Mouse (Mus musculus): Measurements from ENCODE around the gene Galk2. TPM values are rescaled to one million over a fixed set of nuclear protein-coding genes. Genes with fewer than 3 reads are reported as not detected.

The Galk2 gene
- 38.5 and 53.4 TPM in 2 replicates for total RNA-seq (2017)

GRCm38 (mm10) chr2:125858521-125859280 lies at the start of gene Galk2, which contains the start of gene Cops2:
TSS of gene Galk2 (plus strand) at chr2:125859109.
TSS of gene Cops2 (minus strand) at chr2:125859139.
- ATAC-seq (replicated peaks in 1 of 2; ENCODE audit: insufficient read depth in 1 of 2, low FRiP score in 2 of 2, low TSS enrichment in 1 of 2, low read depth in 1 of 2, poor library complexity in 2 of 2, severe bottlenecking in 2 of 2) = peak; percentile 99

DNA sequence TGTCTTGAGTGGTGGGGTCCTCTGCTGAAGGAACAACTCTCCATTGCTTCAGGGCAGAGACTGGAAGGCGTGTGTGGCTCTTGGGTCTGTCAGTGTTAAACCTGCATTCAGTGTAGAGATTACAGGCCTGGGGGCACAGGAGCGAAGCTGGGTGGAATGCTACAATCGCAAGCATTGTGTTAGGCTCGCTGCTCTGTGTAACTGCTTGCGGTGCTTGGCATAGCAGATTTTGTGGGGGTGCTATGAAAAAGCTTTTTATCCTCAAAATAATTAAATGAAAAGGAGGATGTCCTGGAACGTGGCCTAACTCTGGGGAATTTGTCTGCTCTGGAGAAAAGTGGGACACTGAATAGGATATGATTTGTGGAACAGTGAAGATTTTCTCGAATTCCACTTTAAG lies 49.4 kb upstream of the Galk2 start:
- ATAC-seq (replicated peaks in 1 of 2; ENCODE audit: insufficient read depth in 1 of 2, low FRiP score in 2 of 2, low TSS enrichment in 1 of 2, low read depth in 1 of 2, poor library complexity in 2 of 2, severe bottlenecking in 2 of 2) = no peak

DNA sequence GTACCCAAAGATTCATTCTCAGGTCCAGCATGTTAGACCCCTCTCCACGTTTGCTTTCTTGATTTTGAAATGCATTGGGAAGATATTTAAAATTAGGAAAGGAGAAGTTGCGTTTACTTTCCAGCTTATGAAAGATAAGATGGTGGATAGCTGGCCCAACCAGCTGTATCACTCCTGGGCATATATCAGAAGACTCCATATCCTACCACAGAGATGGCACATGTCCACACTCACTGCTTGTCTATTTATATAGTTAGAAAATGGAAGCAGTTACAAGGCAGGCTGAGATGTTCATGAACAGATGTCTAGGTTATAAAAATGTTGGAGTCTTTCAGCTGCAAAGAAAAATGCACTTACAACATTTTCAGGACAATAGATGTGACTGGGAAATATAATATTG lies 47.6 kb upstream of the Galk2 start:
- no peak for ATAC-seq (replicated peaks in 1 of 2; ENCODE audit: insufficient read depth in 1 of 2, low FRiP score in 2 of 2, low TSS enrichment in 1 of 2, low read depth in 1 of 2, poor library complexity in 2 of 2, severe bottlenecking in 2 of 2)

GRCm38 (mm10) chr2:125813972-125814595 lies 44.8 kb upstream of the Galk2 start:
- no peak for ATAC-seq (replicated peaks in 1 of 2; ENCODE audit: insufficient read depth in 1 of 2, low FRiP score in 2 of 2, low TSS enrichment in 1 of 2, low read depth in 1 of 2, poor library complexity in 2 of 2, severe bottlenecking in 2 of 2)

- no peak for ATAC-seq (replicated peaks in 1 of 2; ENCODE audit: insufficient read depth in 1 of 2, low FRiP score in 2 of 2, low TSS enrichment in 1 of 2, low read depth in 1 of 2, poor library complexity in 2 of 2, severe bottlenecking in 2 of 2)
These were observed 38.5 kb upstream of the Galk2 start for GRCm38 (mm10) chr2:125820397-125820796.

GRCm38 (mm10) chr2:125826201-125826600 lies 32.7 kb upstream of the Galk2 start:
- no peak for ATAC-seq (replicated peaks in 1 of 2; ENCODE audit: insufficient read depth in 1 of 2, low FRiP score in 2 of 2, low TSS enrichment in 1 of 2, low read depth in 1 of 2, poor library complexity in 2 of 2, severe bottlenecking in 2 of 2)

GRCm38 (mm10) chr2:125827898-125828297 lies 31.0 kb upstream of the Galk2 start:
- ATAC-seq (replicated peaks in 1 of 2; ENCODE audit: insufficient read depth in 1 of 2, low FRiP score in 2 of 2, low TSS enrichment in 1 of 2, low read depth in 1 of 2, poor library complexity in 2 of 2, severe bottlenecking in 2 of 2) = no peak

GRCm38 (mm10) chr2:125829924-125830323 lies 29.0 kb upstream of the Galk2 start:
- peak in 1 of 2 experiments; percentile 17; a peak in 1 of 4 replicates for ATAC-seq (replicated peaks in 1 of 2; ENCODE audit: insufficient read depth in 1 of 2, low FRiP score in 2 of 2, low TSS enrichment in 1 of 2, low read depth in 1 of 2, poor library complexity in 2 of 2, severe bottlenecking in 2 of 2)

GRCm38 (mm10) chr2:125838091-125838490 lies 20.8 kb upstream of the Galk2 start:
- ATAC-seq (replicated peaks in 1 of 2; ENCODE audit: insufficient read depth in 1 of 2, low FRiP score in 2 of 2, low TSS enrichment in 1 of 2, low read depth in 1 of 2, poor library complexity in 2 of 2, severe bottlenecking in 2 of 2) = peak in 1 of 2 experiments; percentile 42; a peak in 2 of 4 replicates

DNA sequence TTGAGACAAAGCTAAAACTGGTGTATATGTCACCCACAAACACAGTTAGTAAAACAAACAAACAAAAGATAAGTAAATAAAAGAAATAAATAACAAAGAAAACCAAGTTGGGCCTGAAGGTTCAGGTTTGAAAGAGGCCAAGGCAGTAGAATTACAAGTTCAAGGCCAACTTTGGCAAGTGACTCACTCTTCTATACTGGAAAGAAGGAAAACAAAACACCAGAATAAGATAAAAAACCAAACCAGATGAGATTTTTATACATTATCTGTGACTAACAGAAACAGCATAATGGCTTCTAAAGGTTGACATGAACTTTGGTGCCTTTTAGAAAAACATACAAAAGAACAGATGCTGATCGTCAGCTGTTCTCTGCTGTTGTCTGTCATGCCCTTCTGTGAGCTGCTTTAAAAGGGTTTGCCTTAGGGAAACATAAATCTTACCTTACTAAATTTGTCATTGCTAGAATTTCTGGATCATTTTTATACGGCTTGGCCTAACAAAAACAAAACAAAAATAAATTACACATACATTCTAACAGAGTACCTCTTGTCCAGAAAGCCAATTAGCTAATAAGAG lies 20.1 kb upstream of the Galk2 start:
- no peak for ATAC-seq (replicated peaks in 1 of 2; ENCODE audit: insufficient read depth in 1 of 2, low FRiP score in 2 of 2, low TSS enrichment in 1 of 2, low read depth in 1 of 2, poor library complexity in 2 of 2, severe bottlenecking in 2 of 2)

- no peak for ATAC-seq (replicated peaks in 1 of 2; ENCODE audit: insufficient read depth in 1 of 2, low FRiP score in 2 of 2, low TSS enrichment in 1 of 2, low read depth in 1 of 2, poor library complexity in 2 of 2, severe bottlenecking in 2 of 2)
These were observed 7.7 kb upstream of the Galk2 start for GRCm38 (mm10) chr2:125851237-125851636.

- no peak for ATAC-seq (replicated peaks in 1 of 2; ENCODE audit: insufficient read depth in 1 of 2, low FRiP score in 2 of 2, low TSS enrichment in 1 of 2, low read depth in 1 of 2, poor library complexity in 2 of 2, severe bottlenecking in 2 of 2)
These were observed 1.2 kb upstream of the Galk2 start for GRCm38 (mm10) chr2:125857707-125858106.

- ATAC-seq (replicated peaks in 1 of 2; ENCODE audit: insufficient read depth in 1 of 2, low FRiP score in 2 of 2, low TSS enrichment in 1 of 2, low read depth in 1 of 2, poor library complexity in 2 of 2, severe bottlenecking in 2 of 2) = no peak
These were observed 4.9 kb downstream of the Galk2 start for GRCm38 (mm10) chr2:125863799-125864198.

DNA sequence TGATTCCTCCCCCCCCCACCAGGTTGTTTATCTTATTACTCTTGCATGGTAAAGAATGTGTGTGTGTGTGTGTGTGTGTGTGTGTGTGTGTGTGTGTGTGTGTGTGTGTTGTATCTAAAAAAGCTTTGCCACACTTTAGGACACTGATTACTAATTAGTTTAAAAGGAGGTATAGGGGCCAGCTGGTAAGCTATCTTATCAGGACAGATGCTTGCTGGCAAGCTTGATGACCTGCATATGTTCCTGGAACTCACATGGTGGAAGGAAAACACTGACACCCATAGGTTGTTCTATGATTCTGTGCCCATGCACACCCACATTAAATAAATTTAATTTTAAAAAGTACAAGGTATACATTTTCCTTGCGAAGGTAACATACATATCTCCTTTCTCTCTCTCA lies 5.6 kb downstream of the Galk2 start:
- no peak for ATAC-seq (replicated peaks in 1 of 2; ENCODE audit: insufficient read depth in 1 of 2, low FRiP score in 2 of 2, low TSS enrichment in 1 of 2, low read depth in 1 of 2, poor library complexity in 2 of 2, severe bottlenecking in 2 of 2)

- no peak for ATAC-seq (replicated peaks in 1 of 2; ENCODE audit: insufficient read depth in 1 of 2, low FRiP score in 2 of 2, low TSS enrichment in 1 of 2, low read depth in 1 of 2, poor library complexity in 2 of 2, severe bottlenecking in 2 of 2)
These were observed 6.7 kb downstream of the Galk2 start for GRCm38 (mm10) chr2:125865585-125865984.

DNA sequence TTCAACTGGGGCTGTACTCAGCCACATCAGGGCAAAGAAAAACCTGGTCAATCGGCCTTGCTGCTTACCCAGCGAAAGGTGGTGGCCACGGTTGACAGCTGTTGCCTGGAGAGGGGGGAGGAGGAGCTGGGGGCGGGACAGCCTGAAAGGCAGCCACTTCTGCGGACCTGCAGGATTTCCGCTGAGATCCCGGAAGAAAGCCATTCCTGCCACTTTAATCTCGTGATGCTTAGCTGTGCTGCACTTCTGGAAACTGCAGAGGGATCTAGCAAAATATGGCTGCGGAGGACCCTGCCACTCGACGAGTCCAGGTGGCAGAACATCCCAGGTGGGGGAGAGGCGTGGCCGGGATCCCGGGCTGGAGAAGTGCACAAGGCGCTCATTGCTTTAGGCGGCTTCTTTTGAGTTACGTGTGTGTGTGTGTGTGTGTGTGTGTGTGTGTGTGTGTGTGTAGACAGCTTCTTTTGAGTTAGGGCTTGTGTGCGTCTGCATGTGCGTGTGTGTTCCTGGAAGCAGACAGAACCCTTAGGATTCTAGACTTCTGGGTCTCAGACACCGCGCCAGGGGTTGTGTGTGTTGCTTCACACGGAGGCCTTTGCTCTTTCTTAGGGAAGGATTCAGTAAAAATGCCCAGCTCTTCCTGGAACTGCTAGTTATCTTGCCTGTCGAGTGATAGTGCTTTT lies 7.3 kb downstream of the Galk2 start:
- ATAC-seq (replicated peaks in 1 of 2; ENCODE audit: insufficient read depth in 1 of 2, low FRiP score in 2 of 2, low TSS enrichment in 1 of 2, low read depth in 1 of 2, poor library complexity in 2 of 2, severe bottlenecking in 2 of 2) = peak; percentile 85 to 89

DNA sequence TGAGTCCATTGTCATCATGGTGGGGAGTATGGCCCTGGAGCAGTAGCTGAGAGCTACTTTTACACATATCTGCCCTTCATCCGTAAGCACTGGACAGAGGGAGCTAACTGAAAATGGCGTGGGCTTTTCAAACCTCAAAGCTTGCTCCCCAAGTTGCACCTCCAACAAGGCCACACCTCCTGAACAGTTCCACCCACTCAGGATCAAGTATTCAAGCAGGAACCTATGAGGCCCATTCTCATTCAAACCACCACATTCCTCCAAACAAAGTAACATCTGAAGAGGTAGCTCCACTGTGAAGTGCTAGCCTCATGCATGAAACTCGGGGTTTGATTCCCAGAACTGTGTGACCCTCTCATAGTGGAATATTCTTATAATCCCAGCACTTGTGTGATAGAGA lies 9.4 kb downstream of the Galk2 start:
- no peak for ATAC-seq (replicated peaks in 1 of 2; ENCODE audit: insufficient read depth in 1 of 2, low FRiP score in 2 of 2, low TSS enrichment in 1 of 2, low read depth in 1 of 2, poor library complexity in 2 of 2, severe bottlenecking in 2 of 2)

DNA sequence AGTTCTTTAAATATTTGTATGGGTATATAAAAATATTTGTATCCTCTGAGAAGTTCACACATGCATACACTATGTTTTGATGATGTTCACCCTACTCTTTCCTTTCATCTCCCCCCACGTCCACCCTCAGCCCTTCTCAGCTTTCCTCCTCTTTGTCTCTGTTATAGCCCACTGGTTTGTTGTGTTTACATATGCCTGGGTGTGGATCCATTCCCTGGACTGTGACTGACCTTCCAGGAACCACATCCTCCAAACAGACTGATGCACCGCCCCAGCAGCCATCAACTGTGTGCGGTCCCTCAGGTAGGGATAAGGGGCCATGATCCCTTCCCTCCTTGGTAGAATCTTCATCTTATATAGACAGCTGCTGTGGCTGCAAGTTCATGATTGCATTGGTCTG lies 11.2 kb downstream of the Galk2 start:
- no peak for ATAC-seq (replicated peaks in 1 of 2; ENCODE audit: insufficient read depth in 1 of 2, low FRiP score in 2 of 2, low TSS enrichment in 1 of 2, low read depth in 1 of 2, poor library complexity in 2 of 2, severe bottlenecking in 2 of 2)
